Mouse (Mus musculus) kidney, postnatal 25 days (tissue): ENCODE measurements around the gene Irgc1.

Experiments
- DNase-seq, 2 experiments: peaks; one replicate each; pipeline ENCODE4 v3.0.0; 2021; ENCODE audit warnings: mixed read lengths in 2 of 2

Irgc1 gene

GRCm38 (mm10) chr7:24470356-24470755, 18.3 kb upstream of the Irgc1 start:
- no peak for DNase-seq

GRCm38 (mm10) chr7:24469126-24469525, 17.0 kb upstream of the Irgc1 start:
- DNase-seq: peak in 1 of 2 experiments; percentile 31

DNA sequence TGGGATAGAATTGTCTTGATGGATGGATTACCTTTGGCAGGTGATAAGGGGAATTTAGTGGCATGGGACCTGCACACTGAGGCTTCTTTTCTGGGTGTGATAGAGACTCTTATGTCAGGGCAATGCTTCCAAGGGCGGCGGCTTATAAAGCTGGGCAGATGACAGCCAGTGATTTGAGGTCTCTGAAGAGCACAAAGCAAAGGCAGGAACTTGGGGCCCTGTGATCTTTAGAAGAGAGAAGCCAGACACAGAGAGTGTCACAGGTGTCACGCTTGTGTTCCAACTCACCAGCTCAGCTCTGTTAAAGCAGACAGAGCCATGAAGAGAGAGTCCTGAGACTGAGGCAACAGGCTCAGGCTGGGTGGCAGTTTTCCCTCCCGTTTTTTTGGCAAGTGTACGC, 15.8 kb upstream of the Irgc1 start:
- DNase-seq: no peak

DNA sequence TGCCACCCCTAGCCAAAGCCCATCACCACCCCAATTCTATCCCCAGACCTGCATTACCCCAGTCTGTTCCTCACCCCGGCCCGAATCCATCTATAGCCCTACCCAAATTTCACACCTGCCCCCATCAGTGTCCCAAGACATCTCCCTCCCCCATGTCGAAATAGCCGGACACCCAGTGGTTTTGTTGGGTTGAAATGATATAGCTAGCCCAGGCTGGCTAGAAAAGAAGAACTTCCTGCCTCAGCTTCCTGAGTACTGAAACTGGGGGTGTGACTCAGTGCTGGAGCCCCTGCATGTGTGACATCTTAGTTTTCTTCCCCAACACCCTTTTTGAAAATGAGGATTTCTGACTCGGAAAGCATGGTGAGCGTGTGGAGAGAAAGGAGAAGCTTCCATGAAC, 14.7 kb upstream of the Irgc1 start:
- DNase-seq: no peak

GRCm38 (mm10) chr7:24462388-24463319, 10.6 kb upstream of the Irgc1 start, which contains the start of gene Plaur:
TSS of gene Plaur (plus strand) at chr7:24462484.
- peak; percentile 43 to 63 for DNase-seq

- DNase-seq: peak; percentile 75 to 89
These were observed 9.4 kb upstream of the Irgc1 start for GRCm38 (mm10) chr7:24461376-24462051.

DNA sequence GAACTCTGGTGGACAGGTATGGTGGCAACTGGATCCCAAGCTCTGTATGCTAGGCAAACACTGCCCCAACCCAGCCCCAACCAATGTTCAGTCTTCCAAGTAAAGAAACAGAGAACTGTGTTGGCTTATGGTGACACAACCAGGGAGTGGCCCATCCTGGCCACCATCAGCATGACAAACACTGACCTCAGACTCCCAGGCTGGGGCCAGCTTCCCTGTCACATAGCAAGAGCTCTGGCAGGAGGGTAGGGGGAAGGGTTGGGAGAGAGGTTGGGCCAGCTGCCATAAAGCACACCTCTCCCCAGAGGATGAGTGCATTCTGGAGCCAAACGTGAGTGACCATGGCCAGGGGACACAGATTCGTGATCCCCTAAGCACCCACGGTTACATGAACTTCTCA, 7.7 kb upstream of the Irgc1 start:
- DNase-seq: peak; percentile 21 to 71

DNA sequence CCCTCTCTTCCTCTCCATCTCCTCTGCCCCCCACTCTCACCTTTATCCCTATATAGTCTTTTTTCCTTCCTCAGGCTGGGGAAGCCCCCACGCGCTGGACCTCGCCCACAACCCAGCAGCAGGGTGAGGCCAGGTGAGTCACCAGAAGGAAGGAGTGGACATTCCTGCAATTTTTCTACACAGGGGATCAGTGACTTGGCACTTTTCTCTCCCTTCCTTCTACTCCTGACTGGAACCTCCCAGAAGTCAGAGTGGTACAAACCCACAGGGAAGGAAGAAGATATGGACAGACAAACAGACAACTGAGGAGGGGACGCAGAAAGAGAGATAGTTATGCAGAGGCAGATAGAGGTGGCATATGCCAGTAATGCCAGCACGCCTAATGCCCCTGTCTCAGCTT, 7.3 kb upstream of the Irgc1 start:
- DNase-seq: no peak

DNA sequence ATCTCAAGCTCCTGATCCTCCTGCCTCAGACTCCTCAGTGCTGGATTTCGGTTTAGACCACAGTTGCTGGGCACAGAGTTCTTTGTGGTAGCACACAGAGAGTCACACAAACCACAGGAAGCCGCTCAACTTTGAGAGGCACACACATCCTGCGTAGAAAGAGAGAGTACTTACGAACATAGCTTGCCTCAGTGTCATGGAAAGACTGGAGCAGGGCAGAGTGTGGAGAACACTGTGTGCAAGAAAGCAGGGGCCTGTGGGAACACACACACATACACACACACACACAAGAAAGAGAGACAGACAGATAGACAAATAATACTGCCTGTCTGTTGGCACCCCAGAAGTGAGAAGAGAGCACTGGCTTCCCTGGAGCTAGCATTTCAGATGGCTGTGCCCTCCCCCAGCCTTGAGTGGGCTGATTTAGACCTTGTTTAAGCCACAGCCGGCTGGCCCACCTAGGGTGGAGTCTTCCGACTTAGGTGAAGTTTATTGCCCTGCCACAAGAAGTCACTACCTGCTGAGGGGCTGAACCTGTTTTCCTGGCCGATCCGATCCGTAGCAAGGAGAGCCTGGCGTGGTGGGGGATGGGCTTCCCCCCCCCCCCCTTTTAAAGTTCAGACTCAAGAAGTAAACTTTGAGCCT, 5.8 kb upstream of the Irgc1 start:
- no peak for DNase-seq

DNA sequence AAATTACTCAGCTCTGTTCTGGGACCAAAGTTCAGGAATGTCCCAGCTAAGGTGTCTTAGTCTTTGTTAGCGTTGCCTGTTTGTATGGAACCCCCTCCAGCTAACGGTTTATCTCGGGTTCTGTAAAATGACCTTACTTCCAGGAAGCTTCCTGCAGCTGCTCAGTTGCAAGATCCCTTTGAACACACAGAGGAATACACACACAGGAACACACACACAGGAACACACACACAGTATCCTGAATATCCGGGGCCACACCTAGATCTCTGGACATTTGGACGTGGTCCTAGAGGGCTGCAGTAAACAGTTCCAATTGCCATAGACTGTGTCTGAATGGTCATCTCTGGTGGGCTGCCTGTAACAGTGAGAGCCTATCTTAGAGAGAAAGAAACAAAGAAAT, 3.6 kb upstream of the Irgc1 start:
- peak; percentile 30 to 70 for DNase-seq

GRCm38 (mm10) chr7:24454199-24454598, 2.1 kb upstream of the Irgc1 start:
- DNase-seq: no peak

DNA sequence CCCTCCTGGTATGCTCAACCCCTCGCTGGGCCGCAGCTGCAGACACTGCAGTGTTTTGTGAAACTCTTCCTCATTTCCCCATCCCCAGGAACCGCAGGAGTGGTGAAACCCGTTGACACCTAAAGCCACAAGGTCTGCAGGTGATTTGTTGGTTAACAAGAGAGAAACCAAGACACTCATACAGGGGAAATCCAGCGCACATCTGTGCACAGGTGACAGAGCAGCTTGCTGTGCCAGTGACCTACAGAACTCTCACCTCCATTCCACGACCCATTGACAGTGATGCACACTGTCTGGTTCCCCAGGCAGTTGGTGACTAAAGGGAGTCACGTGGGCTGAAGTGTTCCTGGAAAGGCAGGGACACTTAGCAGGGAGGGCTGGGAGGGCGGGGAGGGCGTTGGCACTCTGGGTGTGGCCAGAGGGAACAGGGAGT, 1.5 kb downstream of the Irgc1 start:
- DNase-seq: no peak

DNA sequence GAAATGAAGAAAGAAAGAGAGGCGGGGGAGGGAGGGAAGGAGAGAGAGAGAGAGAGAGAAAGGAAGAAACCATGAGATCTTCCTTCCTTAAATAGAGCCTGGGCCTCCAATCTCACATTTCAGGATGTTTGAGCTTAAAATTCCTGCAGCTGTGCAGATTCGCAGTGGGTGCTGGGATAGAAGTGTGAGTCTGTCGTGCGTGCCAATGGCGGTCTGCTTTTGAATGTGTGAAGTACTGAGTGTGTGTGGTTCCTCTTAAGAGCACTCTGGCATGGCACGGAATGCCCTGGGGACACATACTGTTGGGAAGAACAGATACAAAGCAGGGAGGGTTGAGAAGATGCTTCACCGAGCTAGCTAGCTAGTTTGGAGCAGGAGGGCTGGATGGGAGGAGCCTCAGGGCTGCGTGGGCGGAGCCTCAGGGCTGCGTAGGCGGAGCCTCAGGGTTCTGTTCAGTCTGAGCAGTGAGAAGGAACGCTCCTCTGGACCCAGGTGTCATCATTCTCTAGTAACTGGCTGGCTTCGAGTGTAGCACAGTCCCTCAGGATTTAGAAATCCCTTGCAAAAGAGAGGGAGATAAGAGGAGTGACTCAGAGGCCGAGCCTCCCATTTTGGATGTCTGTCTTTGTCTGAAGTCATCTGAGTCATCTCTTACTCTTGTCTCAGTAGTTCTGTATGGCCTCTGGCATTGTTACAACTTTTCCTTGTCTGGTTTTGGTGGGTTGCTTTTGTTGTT, 3.1 kb downstream of the Irgc1 start:
- DNase-seq: no peak

- DNase-seq: no peak
These were observed 5.3 kb downstream of the Irgc1 start for GRCm38 (mm10) chr7:24446697-24447340.

- DNase-seq: no peak
These were observed 6.7 kb downstream of the Irgc1 start for GRCm38 (mm10) chr7:24445266-24445926.

- no peak for DNase-seq
These were observed 9.8 kb downstream of the Irgc1 start for GRCm38 (mm10) chr7:24442313-24442712.

- peak; percentile 76 to 78 for DNase-seq
These were observed 10.3 kb downstream of the Irgc1 start for GRCm38 (mm10) chr7:24441785-24442184.

GRCm38 (mm10) chr7:24439891-24440290, 12.2 kb downstream of the Irgc1 start:
- no peak for DNase-seq

GRCm38 (mm10) chr7:24439191-24439590, 12.9 kb downstream of the Irgc1 start:
- DNase-seq: no peak

GRCm38 (mm10) chr7:24437981-24438380, 14.1 kb downstream of the Irgc1 start:
- DNase-seq: no peak

DNA sequence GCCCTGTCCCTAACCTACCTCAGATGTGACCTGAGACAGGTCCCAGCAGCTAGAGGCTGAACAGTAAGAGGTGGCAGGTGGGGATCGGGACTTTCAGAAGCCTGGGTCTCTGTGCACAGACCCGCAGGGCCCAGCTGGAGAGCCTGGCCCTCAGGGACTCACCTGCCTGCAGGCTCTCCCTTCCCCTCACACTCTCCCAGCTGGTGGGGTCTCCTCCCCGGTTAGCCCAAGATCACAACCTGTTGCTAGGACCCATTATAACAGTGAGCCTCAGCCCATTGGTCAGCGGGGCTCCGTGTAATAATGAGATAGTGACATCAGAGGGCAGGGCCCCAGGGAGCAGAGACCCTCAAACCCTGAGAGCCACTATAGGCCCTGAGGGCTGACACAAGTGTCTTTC, 16.8 kb downstream of the Irgc1 start:
- DNase-seq: no peak

- no peak for DNase-seq
These were observed 20.4 kb downstream of the Irgc1 start for GRCm38 (mm10) chr7:24431713-24432112.
